ENCODE assay signal across 9 mouse cellular contexts in genomic region chr7:81398957-81399356, GRCm38 (mm10). TPM values are rescaled to one million over a fixed set of nuclear protein-coding genes. Genes with fewer than 3 reads are reported as not detected.
DNase-seq lines count a peak whose midpoint lies in the region; ATAC-seq lines count a peak whose summit lies in the region.
"Had no signal": no experiment of that assay in that cellular context is flagged by ENCODE, and none has a peak within 500 bp of the region (broad histone marks: within the 10 kb centered on the region; RNA-seq: fewer than 3 reads in every experiment).

No protein-coding gene starts in this region.

- 58% methylated on average over 2 of the region's 2 CpGs for WGBS in hindbrain, embryonic 11.5 days
- WGBS in hindbrain, embryonic 16.5 days: 58% methylated on average over 2 of the region's 2 CpGs
- WGBS in midbrain, embryonic 14.5 days: 58% methylated on average over 2 of the region's 2 CpGs
- 54% methylated on average over 2 of the region's 2 CpGs for WGBS in midbrain, embryonic 11.5 days

- H3K27ac ChIP-seq in hindbrain, embryonic 11.5 days (ENCODE audit: low read depth, low read length): no peak overlapping the region
- H3K27ac ChIP-seq in hindbrain, embryonic 16.5 days (ENCODE audit: low read depth, low read length): no peak overlapping the region
- H3K27ac ChIP-seq in midbrain, embryonic 14.5 days (replicated peaks; ENCODE audit: low read depth, low read length): no peak overlapping the region
- H3K27ac ChIP-seq in midbrain, embryonic 11.5 days (ENCODE audit: low read depth, low read length): no peak overlapping the region

- H3K9me3 ChIP-seq in hindbrain, embryonic 11.5 days (ENCODE audit: control insufficient read depth, low read length): no peaks in the 10 kb centered on the region
- no peaks in the 10 kb centered on the region for H3K9me3 ChIP-seq in hindbrain, embryonic 16.5 days (ENCODE audit: control insufficient read depth, low read length)
- no peaks in the 10 kb centered on the region for H3K9me3 ChIP-seq in midbrain, embryonic 14.5 days (ENCODE audit: control insufficient read depth, low read length)
- no peaks in the 10 kb centered on the region for H3K9me3 ChIP-seq in midbrain, embryonic 11.5 days (ENCODE audit: control insufficient read depth, low read length)

- peak; percentile 12 for DNase-seq in hindbrain, embryonic 11.5 days (ENCODE audit: low spot score)
- DNase-seq in midbrain, embryonic 14.5 days: peak; percentile 53
- DNase-seq in midbrain, embryonic 11.5 days (ENCODE audit: low spot score, missing footprints): no peak
- peak; percentile 65 for DNase-seq in adipocyte (ENCODE audit: low spot score)
- peak; percentile 10 for DNase-seq in skeletal muscle tissue, adult 2 months (ENCODE audit: low read depth, low spot score)
- no peak for DNase-seq in ovary, postnatal 14 days (ENCODE audit: low spot score)
- DNase-seq: adrenal gland, adult 8-10 months had no signal

- H3K9ac ChIP-seq in hindbrain, embryonic 11.5 days (ENCODE audit: low read depth, low read length): no peak overlapping the region
- no peak overlapping the region for H3K9ac ChIP-seq in hindbrain, embryonic 16.5 days (ENCODE audit: low read depth, low read length)
- no peak overlapping the region for H3K9ac ChIP-seq in midbrain, embryonic 14.5 days (replicated peaks; ENCODE audit: low read length)
- no peak overlapping the region for H3K9ac ChIP-seq in midbrain, embryonic 11.5 days (ENCODE audit: low read length)

- ATAC-seq in hindbrain, embryonic 11.5 days (ENCODE audit: low FRiP score): no peak
- ATAC-seq in hindbrain, embryonic 16.5 days: no peak
- no peak for ATAC-seq in midbrain, embryonic 14.5 days (ENCODE audit: low FRiP score, low TSS enrichment)
- no peak for ATAC-seq in midbrain, embryonic 11.5 days (ENCODE audit: low FRiP score)

- H3K36me3 ChIP-seq in hindbrain, embryonic 11.5 days (ENCODE audit: control insufficient read depth, insufficient read depth, low read length): no peaks in the 10 kb centered on the region
- H3K36me3 ChIP-seq in hindbrain, embryonic 16.5 days (ENCODE audit: control insufficient read depth, insufficient read depth, low read length): no peaks in the 10 kb centered on the region
- no peaks in the 10 kb centered on the region for H3K36me3 ChIP-seq in midbrain, embryonic 14.5 days (ENCODE audit: control insufficient read depth, insufficient read depth, low read length)
- H3K36me3 ChIP-seq in midbrain, embryonic 11.5 days (ENCODE audit: control insufficient read depth, insufficient read depth, low read length): no peaks in the 10 kb centered on the region

- no peak overlapping the region for H3K4me2 ChIP-seq in hindbrain, embryonic 11.5 days (replicated peaks; ENCODE audit: low read depth, low read length)
- H3K4me2 ChIP-seq in hindbrain, embryonic 16.5 days (ENCODE audit: low read length): no peak overlapping the region
- H3K4me2 ChIP-seq in midbrain, embryonic 14.5 days (ENCODE audit: low read length): no peak overlapping the region
- no peak overlapping the region for H3K4me2 ChIP-seq in midbrain, embryonic 11.5 days

- no peaks in the 10 kb centered on the region for H3K4me1 ChIP-seq in hindbrain, embryonic 11.5 days (replicated peaks; ENCODE audit: control insufficient read depth, insufficient read depth, low read length)
- no peaks in the 10 kb centered on the region for H3K4me1 ChIP-seq in hindbrain, embryonic 16.5 days (ENCODE audit: control insufficient read depth, insufficient read depth, low read depth, low read length)
- no peaks in the 10 kb centered on the region for H3K4me1 ChIP-seq in midbrain, embryonic 14.5 days (ENCODE audit: control insufficient read depth, insufficient read depth, low read length)
- H3K4me1 ChIP-seq in midbrain, embryonic 11.5 days (ENCODE audit: control insufficient read depth, insufficient read depth, low read length): no peaks in the 10 kb centered on the region

- H3K4me3 ChIP-seq in hindbrain, embryonic 11.5 days (ENCODE audit: low read depth, low read length): no peak overlapping the region
- no peak overlapping the region for H3K4me3 ChIP-seq in hindbrain, embryonic 16.5 days (ENCODE audit: low read length)
- no peak overlapping the region for H3K4me3 ChIP-seq in midbrain, embryonic 14.5 days (replicated peaks; ENCODE audit: low read depth, low read length)
- H3K4me3 ChIP-seq in midbrain, embryonic 11.5 days (ENCODE audit: low read depth, low read length): no peak overlapping the region

- H3K27me3 ChIP-seq in hindbrain, embryonic 11.5 days (ENCODE audit: control insufficient read depth, insufficient read depth, low read length): no peaks in the 10 kb centered on the region
- no peaks in the 10 kb centered on the region for H3K27me3 ChIP-seq in hindbrain, embryonic 16.5 days (replicated peaks; ENCODE audit: control insufficient read depth, insufficient read depth, low read length)
- H3K27me3 ChIP-seq in midbrain, embryonic 14.5 days (ENCODE audit: control insufficient read depth, insufficient read depth, low read length): no peaks in the 10 kb centered on the region
- H3K27me3 ChIP-seq in midbrain, embryonic 11.5 days (ENCODE audit: control insufficient read depth, insufficient read depth, low read length): no peaks in the 10 kb centered on the region

RNA-seq across cellular contexts. Expression of gene Rps17, which starts 53.9 kb away (rescaled TPM):
- polyA plus RNA-seq in hindbrain, embryonic 11.5 days (2014; fragmentation: Nextera tagmentation; extraction: Ambion mirVana): 1,086 and 1,110 TPM in 2 replicates
- polyA plus RNA-seq in hindbrain, embryonic 16.5 days (2015; fragmentation: Nextera tagmentation; extraction: Ambion mirVana): 598 and 658 TPM in 2 replicates
- polyA plus RNA-seq in midbrain, embryonic 14.5 days (2014; fragmentation: Nextera tagmentation; extraction: Ambion mirVana): 695 and 865 TPM in 2 replicates
- 1,045 and 1,155 TPM in 2 replicates for polyA plus RNA-seq in midbrain, embryonic 11.5 days (2014; fragmentation: Nextera tagmentation; extraction: Ambion mirVana)

RNA-seq across cellular contexts. Expression of gene Cpeb1, which starts 56.3 kb away (rescaled TPM):
- polyA plus RNA-seq in hindbrain, embryonic 11.5 days (2014; fragmentation: Nextera tagmentation; extraction: Ambion mirVana): 1.2 and 1.3 TPM in 2 replicates
- 8.3 and 8.4 TPM in 2 replicates for polyA plus RNA-seq in hindbrain, embryonic 16.5 days (2015; fragmentation: Nextera tagmentation; extraction: Ambion mirVana)
- polyA plus RNA-seq in midbrain, embryonic 14.5 days (2014; fragmentation: Nextera tagmentation; extraction: Ambion mirVana): 2.9 and 4.5 TPM in 2 replicates
- 1.4 and 2.2 TPM in 2 replicates for polyA plus RNA-seq in midbrain, embryonic 11.5 days (2014; fragmentation: Nextera tagmentation; extraction: Ambion mirVana)
- polyA plus RNA-seq: liver, embryonic 16.5 days had no signal

Comparison
In these comparisons a context has a peak if more than half of its experiments do, and no peak if none do; other contexts are left out.
1. DNase-seq: peak in hindbrain, embryonic 11.5 days (single experiment), midbrain, embryonic 14.5 days (single experiment), adipocyte (single experiment) and skeletal muscle tissue, adult 2 months (single experiment); none in midbrain, embryonic 11.5 days (single experiment) and ovary, postnatal 14 days (single experiment).